Mouse (Mus musculus) spleen, adult 2 months (tissue): ENCODE data around the gene Cemip2. TPM values are rescaled to one million over a fixed set of nuclear protein-coding genes. Genes with fewer than 3 reads are reported as not detected.
A peak's percentile ranks its signal among the peaks of the same experiment; 100 is the strongest.

ENCODE experiments used
- DNase-seq, 2 experiments: peaks; one replicate each; pipeline versions ENCODE4 v3.0.0 to v3.0.0-alpha.2; 2012 to 2021; ENCODE audit warnings: low spot score in 2 of 2, low read depth in 1 of 2
- H3K27ac ChIP-seq: fragments of 200-500 bp; 2 replicates; pipeline ENCODE4 v1.5.1; 2012; ENCODE audit warnings: low read length, inconsistent platforms; ENCODE audit not compliant: insufficient read depth
- H3K27me3 ChIP-seq: fragments of 200-500 bp; 2 replicates; pipeline ENCODE4 v1.6.1; 2012; ENCODE audit warnings: mild to moderate bottlenecking, moderate library complexity, low read length, inconsistent platforms; ENCODE audit not compliant: control insufficient read depth, insufficient read depth
- H3K36me3 ChIP-seq: fragments of 200-500 bp; 2 replicates; pipeline ENCODE4 v1.6.1; 2012; ENCODE audit warnings: mild to moderate bottlenecking, low read length, inconsistent platforms; ENCODE audit not compliant: control insufficient read depth, insufficient read depth
- H3K4me1 ChIP-seq: fragments of 200-500 bp; 2 replicates; pipeline ENCODE4 v1.6.1; 2011; ENCODE audit warnings: inconsistent platforms; ENCODE audit not compliant: control insufficient read depth, insufficient read depth, insufficient read length
- H3K4me3 ChIP-seq: fragments of 200-500 bp; 2 replicates; pipeline ENCODE4 v1.5.1; 2011; ENCODE audit warnings: mild to moderate bottlenecking, inconsistent platforms; ENCODE audit not compliant: insufficient read depth, insufficient read length; ENCODE audit errors: extremely low read depth
- CTCF ChIP-seq: fragments of 200-500 bp; IDR thresholded peaks from 2 replicates; pipeline ENCODE4 v1.5.1; 2011; ENCODE audit warnings: mild to moderate bottlenecking, inconsistent platforms; ENCODE audit not compliant: insufficient read depth, insufficient read length, insufficient replicate concordance; ENCODE audit errors: extremely low read depth
- POLR2A ChIP-seq: fragments of 200-500 bp; IDR thresholded peaks from 2 replicates; pipeline ENCODE4 v1.6.1; 2011; ENCODE audit warnings: low read depth, low read length, inconsistent platforms
- WGBS: fragments of 180-500 bp; shearing (Covaris S2); methylation state at CpG from one replicate; pipeline ENCODE4 v1.1.7; 2018; 5-methylcytosine and 5-hydroxymethylcytosine counted together
- polyA plus RNA-seq: library from polyadenylated mRNA; depleted of rRNA; stranded (reverse); fragments of >200 nt; gene quantifications from 2 replicates; pipeline ENCODE4 v1.2.3, GENCODE M21; 2012; rRNA removed

Gene Cemip2
- polyA plus RNA-seq, 1 experiment, result 2.5 TPM

DNA sequence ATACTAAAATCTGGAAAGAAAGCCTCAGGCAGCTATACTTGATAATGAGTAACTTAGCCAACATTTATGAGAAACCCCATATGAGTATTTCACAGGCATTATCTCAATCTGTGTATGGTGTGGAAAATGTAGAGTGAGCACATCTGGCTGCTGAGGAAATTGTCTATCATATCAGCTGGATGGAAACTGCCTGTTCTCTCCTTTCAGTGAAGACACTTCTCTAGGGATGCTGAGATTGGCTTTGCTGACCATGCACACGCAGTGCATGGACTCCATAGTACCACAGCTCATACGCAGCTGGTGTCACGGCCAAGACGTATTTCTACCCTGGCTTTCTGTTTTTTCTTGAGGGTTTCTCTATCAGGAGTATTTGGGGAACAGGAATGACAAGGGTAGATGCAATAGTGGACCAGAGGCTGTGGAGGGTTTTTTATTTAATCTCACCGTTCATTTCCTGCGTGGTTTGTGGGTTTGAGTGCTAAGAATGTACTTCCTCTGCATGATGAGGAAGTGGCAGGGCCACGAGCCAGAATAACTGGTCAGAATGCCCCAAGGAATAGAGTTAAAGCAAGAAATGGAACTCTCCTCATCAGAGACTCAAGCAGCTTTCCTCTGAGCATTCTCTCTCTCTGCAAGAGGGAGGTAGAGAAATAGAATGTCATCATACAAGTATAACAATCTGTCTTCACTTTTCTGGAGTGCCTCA is 119.1 kb downstream of the Cemip2 start:
- peak; percentile 68 to 69 for DNase-seq
- Histone ChIP-seq H3K4me1 (peaks cover 34% of the 10 kb centered on the region), H3K4me3 (no peak overlapping the region; the same call in 1 of the 2 replicates), H3K27ac (peak overlapping the region; percentile 24; the same call in 1 of the 2 replicates), H3K36me3 (no peaks in the 10 kb centered on the region), H3K27me3 (no peaks in the 10 kb centered on the region)
- WGBS, result 1% methylated on average over 7 of the region's 7 CpGs
- TF ChIP-seq POLR2A, result no peak
- no peak for TF ChIP-seq CTCF

DNA sequence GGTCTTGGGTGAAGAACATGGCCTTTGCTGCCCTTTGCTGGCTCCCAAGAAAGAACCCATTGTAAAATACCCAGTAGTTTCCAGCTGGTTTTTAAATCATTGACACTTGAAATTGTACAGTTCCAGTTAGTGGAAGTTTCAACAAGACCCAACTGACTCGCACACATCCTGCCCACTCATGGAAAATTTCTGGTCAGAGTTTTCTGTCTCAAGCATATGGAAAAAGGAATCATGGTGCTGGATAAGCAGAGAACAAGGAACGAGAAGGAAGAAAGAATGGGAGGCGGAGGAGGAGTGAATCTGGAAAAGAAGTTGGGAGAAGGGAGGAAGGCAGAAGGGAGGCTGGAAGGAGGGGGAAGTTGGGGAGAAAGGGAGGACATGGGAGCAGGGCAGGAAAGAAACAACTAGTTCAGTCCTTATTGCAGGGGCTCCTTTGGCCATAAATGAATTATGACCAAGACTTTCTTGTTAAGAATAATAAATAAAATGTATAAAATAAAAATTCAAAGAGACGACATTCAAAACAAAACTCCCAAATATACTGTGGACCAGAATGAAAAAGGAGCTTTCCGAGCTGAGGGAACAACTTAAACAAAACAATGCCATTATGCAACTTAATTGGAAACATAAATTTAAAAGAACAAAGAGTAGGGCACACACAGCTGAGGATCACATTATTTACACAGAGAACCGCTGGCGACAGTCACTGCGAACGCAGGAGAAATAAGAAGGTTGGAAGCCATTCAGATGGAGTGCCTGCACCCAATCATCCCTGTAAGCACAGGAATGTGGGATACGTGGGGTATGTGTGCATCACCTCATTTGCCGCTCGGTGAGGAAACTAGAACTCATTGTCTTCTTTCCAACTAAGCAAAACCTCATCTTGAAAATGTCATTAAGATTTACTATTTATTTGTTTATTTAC is 120.1 kb downstream of the Cemip2 start:
- H3K27ac ChIP-seq, result no peak overlapping the region
- no peaks in the 10 kb centered on the region for H3K27me3 ChIP-seq
- DNase-seq, result no peak
- H3K4me1 ChIP-seq, result peaks cover 34% of the 10 kb centered on the region
- no peak for TF ChIP-seq CTCF
- no peak for TF ChIP-seq POLR2A
- no peaks in the 10 kb centered on the region for H3K36me3 ChIP-seq
- WGBS, result 81% methylated on average over 12 of the region's 12 CpGs
- H3K4me3 ChIP-seq, result no peak overlapping the region

Other genes starting within 250 kb of the Cemip2 start
- gene 1110059E24Rik, start 125.4 kb upstream of the Cemip2 start, polyA plus RNA-seq, result 3.8 and 4.3 TPM in 2 replicates
- 12.4 and 18.5 TPM in 2 replicates for gene Abhd17b, start 125.2 kb upstream of the Cemip2 start, polyA plus RNA-seq